Mouse (Mus musculus) frontal cortex, postnatal 14 days (tissue): ENCODE results near the gene Palld.

Experiments
- DNase-seq, 2 experiments: peaks; one replicate each; pipeline ENCODE4 v3.0.0; 2022; ENCODE audit warnings: low spot score in 2 of 2

Gene Palld

GRCm38 (mm10) chr8:61628938-61629630 lies 273.4 kb downstream of the Palld start:
- DNase-seq, result no peak

DNA sequence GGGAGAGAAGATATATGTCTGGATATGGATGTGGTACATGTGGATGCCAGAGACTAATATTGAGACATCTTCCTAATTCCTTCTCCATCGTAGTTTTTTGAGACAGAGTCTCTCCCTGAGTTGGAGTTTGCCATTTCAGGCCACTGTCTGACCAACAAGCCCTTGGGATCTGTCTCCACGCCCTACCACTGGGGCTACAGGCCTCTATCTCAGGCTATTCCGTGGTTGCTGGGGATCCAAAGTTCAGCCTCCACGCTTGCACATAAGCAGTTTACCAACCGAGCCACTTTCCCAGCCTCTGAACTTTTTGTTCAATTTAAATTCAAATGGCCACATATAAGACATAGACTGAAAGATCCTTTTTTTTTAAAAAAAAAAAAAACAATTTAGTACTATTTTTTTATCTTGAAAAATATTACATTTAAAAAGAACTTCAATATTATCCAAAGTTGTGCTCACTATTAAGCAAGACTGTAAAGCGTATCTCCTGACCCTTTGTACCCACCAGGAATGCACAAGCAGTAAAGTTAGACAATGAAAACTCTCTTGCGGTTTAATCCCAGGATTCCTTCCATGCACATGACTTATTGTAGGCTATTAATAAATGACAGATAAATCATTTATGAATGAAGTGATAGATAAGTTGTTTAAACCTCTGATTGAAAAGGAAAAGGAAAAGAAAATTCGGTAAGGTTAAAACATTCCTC lies 276.1 kb downstream of the Palld start:
- DNase-seq, result no peak

DNA sequence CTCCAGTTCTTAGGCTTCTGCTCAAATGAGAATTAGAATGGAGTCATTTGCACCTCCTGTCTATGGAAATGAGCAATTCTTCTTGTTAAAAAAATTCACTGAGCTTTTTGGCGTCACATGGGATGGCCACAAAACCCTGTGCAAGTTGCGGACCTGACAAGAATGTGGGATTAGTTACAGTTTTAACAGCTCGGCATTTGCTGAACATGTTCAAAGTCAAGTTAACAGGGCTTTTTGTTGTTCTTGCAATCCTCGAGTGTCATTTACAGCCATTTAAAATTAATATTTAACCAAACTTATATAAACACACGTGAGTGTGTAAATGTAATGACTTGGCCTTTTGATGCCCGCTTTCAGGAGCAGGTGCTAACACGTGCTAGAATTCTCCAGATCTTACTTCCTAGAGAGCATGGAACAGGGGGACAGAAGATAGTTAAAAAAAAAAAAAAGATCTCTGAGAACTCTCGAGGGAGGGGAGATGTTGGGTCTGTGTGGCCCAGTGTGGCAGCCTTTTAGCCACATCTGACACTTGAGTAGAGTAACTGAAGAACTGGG lies 276.8 kb downstream of the Palld start:
- DNase-seq, result no peak

DNA sequence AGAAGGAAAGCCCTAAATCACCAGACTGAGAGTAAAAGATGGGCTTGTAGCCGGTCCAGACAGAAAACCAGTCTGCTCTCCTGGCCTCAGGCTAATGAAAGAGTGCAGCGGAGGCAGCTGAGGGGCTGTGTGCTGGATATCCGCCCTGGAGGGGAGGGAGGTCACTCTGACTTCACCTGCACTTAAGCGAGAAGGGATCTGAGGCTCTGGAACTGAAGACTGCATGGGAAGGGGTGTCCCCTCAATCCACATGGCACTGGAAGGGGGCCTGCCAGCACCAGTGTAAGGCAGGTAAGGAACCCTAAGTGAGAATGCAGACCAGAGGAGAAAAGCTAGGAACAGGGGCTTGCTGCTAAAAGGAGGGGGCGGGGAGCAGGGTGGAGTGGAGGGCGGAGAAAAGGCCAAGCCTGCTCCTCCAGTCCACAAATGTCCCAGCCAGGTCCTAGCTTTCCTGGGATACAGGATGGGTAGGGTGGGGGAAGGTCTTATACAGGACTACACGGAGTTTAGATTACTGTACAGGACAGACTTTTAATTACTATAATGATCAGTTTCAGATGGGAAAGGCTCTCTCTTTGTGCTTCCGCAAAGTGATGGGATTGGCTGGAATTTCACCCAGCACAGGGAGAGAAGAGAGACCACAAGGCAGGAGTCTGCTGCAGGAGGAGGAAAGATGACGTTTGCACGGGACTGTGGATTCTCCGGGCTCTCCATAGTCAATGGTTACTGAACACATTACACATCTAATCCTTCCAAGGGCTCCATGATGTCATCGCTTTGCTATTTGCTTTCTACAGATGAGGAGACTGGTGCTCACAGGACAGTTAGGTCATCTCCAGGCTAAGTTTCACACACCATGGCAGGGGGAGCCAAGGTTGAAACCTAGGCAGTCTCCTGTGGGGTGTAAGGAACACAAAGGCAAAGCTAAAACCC lies 278.7 kb downstream of the Palld start:
- DNase-seq, result no peak

GRCm38 (mm10) chr8:61621300-61621699 lies 281.2 kb downstream of the Palld start:
- DNase-seq, result no peak

GRCm38 (mm10) chr8:61617651-61618050 lies 284.8 kb downstream of the Palld start:
- DNase-seq, result no peak

DNA sequence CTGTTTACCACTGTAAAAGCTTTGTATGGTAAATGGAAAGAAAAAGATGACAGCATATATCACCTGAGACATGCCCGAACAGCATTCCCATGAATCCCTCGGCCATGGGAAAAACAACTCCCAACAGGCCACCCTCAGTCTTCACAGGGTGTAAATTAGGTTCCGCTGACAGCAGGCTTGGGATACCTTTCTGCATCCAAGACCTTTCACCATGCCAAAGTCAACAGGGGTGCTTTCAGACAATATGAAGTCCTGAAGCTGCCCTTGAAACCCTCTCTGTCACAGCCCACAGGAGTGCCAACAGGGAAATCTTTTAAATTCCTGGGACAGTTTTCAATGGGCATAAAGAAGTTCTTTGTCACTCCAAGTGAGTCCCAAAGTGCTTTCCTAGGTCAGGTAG lies 285.4 kb downstream of the Palld start:
- DNase-seq, result no peak

DNA sequence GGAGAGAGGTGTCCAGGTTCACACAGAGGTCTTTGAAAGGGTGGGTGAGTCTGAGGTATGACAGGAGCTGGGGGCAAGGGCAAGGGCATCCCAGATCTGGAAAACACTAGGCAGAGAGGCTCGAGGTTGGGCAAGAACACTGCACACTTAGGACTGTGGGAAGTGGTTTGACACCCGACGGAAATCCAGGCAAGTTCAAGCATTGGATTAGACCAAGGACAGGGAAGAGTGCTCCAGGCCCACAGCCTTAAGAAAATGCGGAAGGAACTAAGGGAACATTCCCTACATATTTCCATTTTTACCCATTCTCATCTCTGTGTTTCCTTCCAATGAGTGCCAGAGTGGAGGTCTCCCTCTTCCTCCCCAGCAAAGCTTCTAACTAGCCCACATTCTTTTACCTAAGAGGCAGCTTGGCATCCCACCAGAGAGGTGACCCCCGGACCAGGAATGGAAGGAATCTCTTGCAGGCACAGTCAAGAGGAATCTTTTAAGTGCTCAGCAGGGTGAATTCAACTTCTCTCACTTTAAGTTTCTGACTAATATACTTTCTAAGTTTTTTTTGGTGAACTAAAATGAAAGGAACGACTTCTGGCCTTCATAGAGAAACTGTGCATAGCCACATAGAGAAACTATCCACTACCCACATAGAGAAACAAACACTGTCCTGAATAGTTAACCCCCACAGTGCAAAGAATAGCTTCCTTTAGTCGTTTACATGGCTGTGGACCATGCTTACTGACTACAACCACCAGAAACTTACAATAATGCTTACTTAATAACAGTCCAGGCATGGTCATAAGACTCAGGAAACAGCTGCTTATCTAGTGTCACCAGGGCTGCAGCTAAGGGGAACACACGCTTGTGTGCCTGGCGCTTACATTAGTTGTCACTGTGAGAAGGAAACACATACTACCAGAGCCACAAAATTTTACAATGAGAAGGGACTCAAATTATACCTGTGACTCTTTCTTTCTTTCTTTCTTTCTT lies 286.5 kb downstream of the Palld start:
- DNase-seq, result no peak

DNA sequence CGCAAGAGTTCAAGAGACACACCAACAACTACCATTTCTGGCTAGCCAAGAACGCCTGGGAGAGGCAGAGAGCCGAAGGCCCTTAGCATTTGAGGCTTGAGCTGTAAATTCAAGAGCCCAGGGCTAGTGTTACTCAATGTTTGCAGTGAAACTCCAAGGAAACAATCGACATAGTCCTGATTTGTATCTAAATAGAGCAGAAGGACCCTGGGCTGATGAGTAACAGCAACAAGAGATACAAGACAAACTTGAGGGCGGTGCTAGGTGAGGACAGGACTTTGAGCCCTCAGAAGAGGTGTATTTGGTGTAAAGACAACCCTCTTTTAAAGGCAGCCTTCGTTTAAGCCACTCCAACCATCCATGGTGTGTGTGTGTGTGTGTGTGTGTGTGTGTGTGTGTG lies 290.7 kb downstream of the Palld start:
- DNase-seq, result no peak

GRCm38 (mm10) chr8:61611077-61611476 lies 291.4 kb downstream of the Palld start:
- no peak for DNase-seq

DNA sequence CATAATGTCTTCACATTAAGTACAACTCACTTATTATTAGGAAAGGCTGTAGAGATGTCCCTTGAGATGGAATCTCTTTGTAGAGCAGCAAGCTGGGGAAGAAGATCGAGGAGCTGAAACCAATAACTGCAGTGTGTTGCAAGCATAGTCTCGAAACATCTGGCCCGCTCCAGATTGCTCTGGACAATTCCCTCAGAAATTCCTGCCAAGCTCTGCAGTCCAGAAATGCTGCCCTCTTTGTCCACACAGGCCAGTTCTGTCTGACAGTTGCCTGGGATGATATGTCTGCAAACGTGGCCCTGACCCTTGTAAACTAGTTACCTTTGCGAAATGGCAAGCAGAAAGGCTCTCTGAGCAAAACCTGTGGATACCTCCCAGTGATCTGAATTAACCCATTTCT lies 291.9 kb downstream of the Palld start:
- no peak for DNase-seq

DNA sequence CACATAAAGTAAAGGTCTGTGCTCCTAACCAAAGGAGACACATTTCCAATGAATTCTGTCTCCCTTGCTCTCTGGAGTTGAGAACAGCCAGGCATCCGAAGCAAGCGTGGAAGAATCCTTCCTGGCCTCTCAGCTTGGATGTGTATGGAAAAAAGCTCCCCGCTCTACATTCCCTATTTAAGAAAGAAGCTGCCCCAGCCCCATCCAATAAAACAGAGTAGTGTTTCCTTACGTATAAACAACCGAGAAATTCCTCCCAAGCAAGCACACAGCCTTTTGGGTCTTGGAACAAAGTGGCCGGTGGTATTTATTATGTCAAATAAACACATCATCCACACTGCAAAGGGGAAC lies 295.1 kb downstream of the Palld start:
- DNase-seq, result no peak

DNA sequence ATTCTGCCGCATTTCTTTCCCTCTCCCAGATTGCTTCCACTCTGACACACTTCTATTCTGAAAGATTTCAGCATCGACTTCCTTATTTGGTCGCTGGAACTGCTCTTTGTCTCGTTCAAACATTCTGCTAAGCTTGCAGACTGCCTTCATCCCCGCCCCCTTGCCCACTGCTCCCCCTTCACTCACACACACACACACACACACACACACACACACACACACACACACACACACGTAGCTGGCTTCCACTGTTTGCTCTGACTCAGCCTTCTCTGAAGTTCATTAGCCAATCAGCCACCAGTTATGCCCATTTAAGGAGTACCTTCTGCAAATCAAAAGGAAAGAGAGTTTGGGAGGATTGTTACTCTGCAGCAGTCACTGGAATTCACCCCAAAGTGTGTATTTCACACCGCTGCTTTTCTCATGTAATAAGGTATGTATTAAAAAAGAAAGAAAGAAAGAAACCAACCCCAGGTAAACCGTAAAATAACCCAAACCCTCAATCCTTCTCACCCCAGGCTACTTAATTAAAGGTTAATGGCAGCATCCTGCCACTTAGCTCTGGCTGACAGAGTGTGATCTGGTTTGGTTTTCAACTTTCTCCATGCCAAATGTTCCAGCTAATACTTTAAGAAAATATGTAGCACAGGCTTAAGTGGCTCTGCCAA lies 295.6 kb downstream of the Palld start:
- DNase-seq, result peak; percentile 14 to 33

GRCm38 (mm10) chr8:61604871-61605270 lies 297.6 kb downstream of the Palld start:
- DNase-seq, result no peak

- no peak for DNase-seq
These were observed 305.6 kb downstream of the Palld start for GRCm38 (mm10) chr8:61596889-61597288.

GRCm38 (mm10) chr8:61591446-61591845 lies 311.0 kb downstream of the Palld start:
- no peak for DNase-seq

DNA sequence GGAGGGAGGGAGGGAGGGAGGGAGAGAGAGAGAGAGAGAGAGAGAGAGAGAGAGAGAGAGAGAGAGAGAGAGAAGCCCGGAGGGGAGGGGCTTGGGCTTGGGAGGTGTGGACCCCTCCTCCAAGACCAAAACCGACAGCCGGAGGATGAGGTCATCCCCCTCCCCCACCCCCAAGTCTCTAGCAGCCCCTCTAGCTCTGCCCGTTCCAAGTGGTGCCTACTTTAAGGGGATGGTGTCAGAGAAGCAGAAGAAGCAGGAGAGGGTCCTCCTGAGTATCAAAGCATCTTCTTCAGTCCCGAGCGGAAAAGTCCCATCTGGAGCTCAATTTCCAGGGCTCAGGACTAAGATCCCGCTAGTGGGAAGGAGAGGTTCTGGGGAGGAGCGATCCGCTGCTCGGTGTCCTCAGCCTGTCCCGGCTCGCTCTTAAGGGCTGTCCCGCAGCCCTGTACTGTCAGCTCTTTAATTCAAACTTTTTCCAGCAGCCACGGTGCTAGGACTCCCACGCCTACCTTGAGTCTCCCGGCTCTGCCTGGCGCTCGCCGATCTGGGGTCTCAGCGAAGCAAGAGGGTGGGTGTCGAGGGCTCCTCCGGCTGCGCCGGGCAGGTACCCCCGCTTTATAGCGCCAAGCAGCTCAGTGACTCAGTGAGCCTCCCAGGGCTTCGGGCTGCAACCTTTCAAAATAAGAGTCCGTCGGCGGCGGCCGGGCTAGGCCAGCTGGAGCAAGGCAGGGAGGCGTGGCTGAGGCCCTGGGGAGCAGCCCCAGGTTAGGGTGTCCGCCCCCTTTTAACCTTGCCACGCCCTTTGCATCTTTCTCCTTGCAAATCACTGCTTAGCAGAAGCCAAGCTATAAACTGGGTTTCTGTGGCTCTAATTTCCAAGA lies 311.7 kb downstream of the Palld start:
- DNase-seq, result peak; percentile 16 to 40

- DNase-seq, result no peak
These were observed 312.5 kb downstream of the Palld start for GRCm38 (mm10) chr8:61589972-61590391.

DNA sequence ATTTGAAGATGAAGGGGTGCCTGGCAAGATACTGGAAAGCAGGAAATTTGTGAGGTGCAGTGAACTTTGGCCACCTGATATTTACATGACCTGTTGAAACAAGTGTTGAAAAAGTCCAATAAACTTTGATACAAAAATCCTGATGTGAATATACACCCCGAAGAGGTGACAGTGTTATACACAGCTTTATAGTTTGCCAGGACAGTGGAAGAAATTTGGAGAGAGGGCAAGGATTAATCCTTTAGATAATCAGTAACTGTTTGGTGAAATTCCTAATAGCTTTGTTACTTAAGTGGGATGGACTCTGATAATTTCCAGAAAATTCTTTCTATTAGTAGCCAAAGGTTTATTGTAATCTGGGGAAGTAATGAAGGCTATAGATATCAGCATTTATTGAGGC lies 314.2 kb downstream of the Palld start:
- no peak for DNase-seq
